Mouse (Mus musculus) 3T3-L1 (cell line): ENCODE measurements at regions not wholly inside any gene's neighbourhood (a gene's known extent, or its start where the extent isn't known, plus 50 kb on each side); places are given as distances from the start of the nearest gene placed in this dataset.
A peak's percentile ranks its signal among the peaks of the same experiment; 100 is the strongest.
"Not testable (repeated sequence)": the region's sequence is repeated elsewhere in the genome, so short reads cannot be mapped to it uniquely, and the experiment has no call there.

Experiments
- DNase-seq: peaks from one replicate; pipeline ENCODE4 v3.0.0-alpha.2; 2015; ENCODE audit warnings: low read depth, low spot score

DNA sequence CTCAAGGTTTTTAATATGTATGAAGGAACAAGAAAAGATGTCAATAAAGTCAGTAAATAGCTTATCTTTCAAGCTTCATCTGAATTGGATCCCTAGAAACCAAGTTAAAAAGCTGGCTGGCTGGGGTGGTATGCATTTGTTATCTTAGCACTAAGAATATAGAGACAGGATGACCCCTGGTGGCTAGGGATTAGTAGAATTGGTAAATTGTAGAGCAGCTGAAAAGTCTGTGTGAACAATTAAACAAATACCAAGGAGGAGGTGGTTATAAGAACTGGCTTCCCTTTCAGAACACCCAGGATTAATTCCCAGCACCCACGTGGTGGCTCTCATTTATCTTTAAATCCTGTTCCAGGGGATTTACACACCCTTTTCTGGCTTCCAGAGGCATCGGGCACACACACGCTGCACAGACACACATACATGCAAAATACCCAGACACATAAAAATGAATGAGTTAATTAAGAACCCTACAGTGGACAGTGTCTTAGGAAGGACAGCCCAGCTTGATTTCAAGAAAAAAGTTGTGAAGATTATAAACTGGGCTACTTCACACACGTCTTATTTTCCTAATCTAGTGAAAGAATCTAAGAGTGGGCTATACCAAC is 170.5 kb downstream of the Pdzph1 start:
- DNase-seq = peak; percentile 6

DNA sequence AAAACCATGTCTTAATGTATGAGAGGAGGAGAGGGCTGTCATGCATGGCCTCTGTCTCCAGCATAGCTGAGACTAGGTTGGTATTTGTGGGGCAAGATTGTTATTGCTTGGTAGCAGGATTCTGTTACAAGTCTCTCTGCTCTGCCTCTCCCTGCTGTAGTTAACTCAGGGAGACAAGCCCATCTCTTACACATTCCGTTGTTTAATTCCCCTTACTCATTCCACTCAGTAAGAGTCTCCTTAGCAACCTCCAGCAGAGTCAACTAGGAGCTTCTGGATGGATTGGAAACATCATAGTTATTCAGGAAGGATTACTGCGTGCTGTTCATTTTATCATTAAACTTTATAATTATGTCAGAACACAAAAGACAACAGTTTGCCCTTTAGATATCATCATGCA is 171.8 kb downstream of the Pdzph1 start:
- DNase-seq = no peak

DNA sequence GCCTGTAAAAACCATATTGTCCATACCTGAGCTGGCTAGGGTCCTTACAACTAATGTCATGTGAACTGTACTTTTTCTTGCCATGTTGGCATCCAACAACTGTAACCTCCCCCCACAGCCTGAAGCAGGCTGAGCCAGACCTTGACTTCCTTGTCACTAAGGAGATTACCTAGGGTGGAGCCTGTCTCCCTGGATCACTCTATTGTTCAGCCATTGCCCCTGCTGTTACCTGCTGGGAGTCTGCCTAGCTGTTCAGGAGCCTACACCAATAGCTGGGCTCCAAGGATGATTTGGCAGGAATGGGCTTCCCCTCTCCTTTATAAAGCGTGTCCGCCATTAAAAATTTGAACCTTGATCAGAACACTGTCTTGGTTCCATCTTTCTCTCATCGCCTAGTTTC is 215.7 kb downstream of the Pdzph1 start:
- not testable (repeated sequence) for DNase-seq

DNA sequence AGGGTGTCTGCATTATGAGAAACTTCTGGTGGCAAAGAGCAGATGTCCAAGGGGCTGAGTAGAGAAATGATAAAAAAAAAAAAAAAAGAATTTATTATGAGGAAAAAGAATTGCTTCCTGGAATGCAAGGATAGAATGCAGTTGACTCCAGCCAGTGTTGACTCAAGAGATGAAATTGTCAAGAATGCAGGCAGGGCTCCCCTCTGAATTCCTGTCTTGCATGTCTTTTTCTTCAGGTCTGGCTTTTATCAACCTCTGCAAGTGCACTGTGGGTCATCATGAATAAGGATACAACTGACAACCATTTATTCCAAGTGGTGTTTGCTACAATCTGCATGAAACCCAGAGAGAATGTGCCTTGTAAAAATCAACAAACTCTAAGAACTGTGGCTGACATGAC is 217.6 kb downstream of the Pdzph1 start:
- DNase-seq = peak; percentile 6

DNA sequence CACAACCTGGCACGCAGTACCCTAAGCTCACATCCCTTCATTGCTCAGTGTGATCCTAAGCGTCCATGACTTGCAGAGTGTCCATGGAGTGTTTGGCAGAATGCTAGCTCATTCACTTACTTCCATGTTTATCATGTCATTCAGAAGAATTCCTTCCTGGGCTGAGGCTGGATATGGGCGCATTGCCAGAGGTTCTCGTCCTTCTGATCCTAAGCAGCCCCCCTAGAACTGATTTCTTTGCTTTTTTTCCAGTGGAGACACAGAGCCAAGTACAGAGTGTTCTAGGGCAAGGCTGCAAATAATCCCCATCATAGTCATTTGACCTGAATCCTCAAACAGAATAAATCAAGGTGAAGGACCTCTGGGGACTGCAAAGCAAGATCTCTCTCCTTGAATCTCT is 226.0 kb downstream of the Pdzph1 start:
- DNase-seq = no peak

DNA sequence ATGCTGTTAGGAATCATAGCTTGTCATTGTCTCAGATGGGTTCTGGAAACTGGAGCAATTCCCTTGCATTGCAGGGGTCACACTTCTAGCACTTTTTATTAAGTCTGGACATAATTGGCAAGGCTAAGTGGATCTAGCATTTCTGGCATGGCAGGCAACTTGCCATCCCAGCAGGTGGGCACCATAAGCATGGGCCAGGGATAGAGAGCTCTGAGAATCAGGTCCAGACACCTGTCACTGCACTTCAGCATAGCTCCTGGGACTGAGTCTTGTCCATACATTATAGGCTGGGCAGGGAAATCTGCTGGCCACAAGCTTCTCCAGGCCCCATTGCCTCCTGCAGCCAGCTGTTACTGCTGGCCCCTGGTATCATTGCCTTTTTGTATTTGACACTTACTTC is 242.2 kb downstream of the Pdzph1 start:
- no peak for DNase-seq

DNA sequence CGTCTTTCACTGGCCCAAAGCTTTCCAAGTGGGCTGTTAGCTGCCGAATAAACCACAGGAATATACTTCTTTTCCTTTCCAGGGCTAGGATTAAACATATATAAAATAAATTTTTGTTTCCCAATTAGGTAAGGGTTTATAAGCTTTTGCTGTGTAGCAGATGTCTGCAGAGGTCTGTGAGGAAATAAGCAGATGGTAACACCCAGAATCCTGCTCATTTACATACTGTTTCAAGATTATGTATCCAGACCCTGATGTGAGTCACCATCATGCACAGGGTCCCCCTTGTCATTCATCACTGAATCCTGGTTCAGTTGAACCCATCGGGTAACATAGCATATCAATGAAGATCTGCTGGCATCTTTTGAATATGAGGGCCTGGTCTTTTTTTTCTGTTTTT is 242.9 kb downstream of the Pdzph1 start:
- DNase-seq = no peak

DNA sequence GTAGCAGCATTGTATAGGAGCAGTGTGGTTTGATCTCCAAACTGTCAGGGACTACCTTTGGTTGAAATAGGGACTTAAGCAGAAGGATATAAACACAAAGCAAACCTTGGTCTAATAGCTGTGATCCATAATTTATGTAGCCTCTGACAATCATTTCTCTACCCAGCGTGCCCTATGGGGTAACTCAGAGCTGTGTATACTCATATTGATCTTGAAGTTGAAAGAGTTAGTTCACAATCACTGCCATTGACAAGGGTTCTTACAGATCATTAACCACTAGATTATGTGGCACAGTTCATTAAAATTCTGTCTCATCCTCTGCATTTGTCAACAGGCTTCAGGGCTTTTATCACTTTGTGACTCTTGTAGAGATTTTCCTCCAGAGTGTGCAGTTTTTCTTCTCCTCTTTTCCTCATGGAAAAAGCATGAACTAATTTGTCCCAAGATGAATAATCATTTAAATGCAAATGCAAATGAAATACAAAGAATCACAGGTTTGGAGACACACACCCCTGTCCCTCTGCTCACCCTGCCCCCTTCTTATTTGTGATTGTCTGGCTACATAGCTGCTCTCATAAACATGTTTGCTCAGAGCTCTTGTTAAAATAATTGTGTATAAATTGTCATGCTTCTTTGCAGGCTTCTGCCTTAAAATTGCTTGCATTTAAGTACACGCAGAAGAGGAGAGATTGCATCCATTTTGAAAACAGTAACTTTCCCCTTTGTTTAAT is 280.3 kb downstream of the Pdzph1 start:
- DNase-seq = no peak

DNA sequence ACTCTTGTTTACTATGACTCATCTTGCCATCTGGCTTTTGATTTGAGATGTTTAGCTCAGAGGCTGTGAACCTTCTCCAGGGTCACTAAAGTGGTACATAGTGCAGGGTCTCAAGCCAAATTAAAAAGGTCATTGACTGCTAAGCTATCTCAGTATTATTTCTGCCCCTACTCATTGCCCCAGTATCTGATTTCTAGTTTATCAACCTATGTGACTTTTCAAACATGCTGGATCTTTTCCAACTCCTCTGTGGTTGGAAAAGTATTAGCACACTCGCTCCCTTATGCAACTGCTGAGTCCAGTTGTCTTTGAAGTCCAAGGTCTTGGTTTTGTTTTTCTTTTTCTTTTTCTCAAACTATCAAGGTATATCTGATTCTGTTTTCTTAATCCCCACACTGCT is 301.0 kb downstream of the Pdzph1 start:
- DNase-seq = no peak

DNA sequence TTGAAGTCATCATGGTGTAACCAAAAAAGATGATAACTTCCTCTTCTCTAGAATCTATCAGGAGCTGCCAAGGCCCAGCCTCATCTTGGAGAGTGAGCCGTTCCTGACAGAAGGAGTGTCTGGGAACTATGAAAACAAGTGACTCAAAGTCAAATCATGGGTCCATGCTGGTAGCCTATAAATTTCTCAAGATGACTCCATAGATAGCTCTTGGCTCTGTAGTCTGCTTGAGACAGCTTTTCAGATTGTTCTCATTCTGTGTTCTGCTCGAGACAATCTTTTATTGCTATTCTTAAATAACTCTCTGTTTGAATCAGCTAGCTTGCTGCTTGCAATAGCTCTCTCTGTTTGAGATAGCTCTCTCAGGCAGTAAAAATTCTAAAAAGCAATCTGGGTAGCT is 318.9 kb downstream of the Pdzph1 start:
- DNase-seq = no peak

DNA sequence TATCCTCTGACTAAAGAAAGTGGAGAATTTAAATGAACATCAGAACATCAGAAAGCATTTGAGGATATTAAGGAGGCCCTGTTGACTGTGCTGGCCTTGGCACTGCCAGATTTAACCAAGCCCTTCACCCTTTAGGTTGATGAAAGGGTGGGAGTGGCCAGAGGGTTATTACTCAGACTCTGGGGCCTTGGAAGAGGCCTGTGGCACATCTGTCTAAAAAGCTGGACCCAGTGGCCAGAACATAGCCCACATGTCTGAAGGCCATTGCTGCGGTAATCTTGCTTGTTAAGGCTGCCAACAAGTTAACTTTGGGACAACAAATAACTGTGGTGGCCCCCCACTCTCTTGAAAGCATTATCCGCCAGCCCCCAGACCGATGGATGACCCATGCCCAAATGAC is 323.1 kb downstream of the Pdzph1 start:
- DNase-seq = no peak

DNA sequence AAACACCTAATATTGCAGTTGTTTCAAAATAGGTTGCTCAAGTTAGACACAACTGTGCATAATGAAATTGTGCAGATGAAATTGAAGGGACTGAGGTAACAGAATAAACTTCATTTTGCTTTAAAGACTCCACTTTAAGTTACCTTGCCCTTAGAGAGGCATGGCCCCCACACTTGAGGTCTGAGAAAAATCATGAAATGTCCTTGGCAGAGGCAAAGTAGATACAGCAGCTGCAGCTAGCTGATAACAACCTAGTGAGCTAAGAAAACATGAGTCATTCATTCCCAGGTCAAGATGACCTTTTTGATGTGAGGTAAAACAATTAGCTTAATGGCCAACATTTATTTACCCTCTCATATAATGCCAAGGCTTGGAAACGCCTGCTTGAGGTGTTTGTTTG is 347.4 kb downstream of the Pdzph1 start:
- no peak for DNase-seq

DNA sequence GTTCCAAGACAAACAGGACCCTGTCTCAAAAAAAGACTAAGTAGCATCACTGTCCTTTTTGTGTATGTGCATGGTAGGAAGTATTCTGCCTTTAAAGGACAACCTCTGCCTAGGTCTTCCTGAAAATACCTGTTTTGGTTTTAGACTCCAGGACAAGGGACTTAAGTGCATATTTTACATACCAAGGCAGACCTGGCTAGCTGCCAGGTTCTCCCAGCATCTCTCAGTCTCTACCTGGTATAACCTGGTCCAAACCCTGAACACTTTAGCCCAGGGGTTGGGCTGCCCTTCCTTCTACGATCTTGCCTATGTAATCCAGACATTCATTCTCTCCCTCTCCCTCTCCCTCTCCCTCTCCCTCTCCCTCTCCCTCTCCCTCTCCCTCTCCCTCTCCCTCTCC is 348.9 kb downstream of the Pdzph1 start:
- no peak for DNase-seq

DNA sequence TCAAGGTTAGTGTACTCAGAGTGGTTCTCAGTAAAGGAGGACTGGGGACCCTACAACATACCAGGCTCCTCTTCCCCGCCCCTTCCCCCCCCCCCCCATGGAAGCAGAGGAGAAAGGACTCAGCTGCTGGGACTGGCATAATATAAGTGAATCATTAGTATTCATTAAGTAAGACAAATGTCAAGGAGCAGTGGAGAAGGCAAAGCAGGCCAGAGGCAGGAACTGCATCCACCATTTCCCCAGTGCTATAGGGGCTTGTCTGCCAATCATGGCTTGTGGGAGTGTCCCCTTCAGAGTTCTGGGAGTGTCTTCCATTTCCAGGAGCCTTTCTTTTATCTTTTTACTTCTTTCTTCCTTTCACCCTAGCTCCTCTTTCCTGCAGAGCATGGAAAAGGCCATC is 392.3 kb downstream of the Pdzph1 start:
- no peak for DNase-seq

DNA sequence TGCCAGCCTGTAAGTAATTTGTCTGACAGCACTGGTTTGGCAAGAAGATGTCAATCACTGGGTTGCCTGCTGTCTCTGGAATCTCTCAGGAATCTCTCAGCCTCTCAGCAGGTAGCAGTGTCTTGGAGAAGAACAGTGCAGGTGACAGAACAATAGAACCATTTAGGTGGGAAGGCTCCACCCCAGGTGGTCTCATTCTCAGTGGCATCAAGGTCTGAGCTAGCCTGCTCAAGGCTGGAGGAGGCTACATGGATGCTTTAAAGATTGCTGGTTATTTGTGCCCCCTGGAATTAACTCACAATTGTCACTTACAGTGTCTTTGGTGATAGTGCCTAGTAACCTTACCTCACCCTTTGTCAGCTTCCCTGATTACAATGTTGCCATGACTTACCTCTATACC is 394.5 kb downstream of the Pdzph1 start:
- DNase-seq = no peak

DNA sequence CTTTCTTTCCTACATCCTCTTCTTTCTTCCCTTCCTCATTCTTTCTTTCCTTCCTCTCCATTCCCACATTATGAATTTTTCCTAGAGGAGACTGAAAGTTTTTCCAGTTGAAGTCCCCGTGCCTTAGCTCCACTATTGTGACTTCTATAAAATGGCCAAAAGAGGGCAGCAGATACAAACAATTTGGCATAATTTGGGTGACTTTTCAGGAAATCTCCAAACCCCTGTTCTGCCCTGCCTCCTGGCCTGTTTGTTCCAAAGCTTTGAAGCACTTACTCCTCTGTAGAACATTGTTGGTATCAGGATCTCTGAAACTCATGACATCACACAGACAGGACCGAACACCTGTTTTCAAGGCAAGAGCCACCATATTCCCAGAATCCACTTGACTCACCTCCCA is 403.2 kb downstream of the Pdzph1 start:
- DNase-seq = peak; percentile 3

DNA sequence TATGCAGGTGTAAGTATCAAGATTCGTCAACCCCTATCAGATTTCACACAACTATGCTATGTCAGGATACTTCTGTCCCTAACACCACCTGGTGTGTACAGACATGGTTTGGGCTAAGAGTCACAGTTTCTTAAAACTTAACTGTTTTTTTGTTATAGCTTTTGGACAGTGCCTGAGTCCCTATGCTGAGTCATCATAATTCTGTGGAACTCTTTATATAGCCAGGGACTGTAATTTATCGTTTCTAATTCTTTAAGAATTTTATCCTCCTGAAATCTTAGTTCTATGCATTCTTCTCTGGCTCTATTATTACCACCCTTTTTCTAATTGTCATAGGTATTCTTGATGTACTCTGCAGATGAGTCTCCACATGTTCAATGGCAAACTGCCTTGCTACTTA is 418.3 kb downstream of the Pdzph1 start:
- DNase-seq = no peak
